Mouse (Mus musculus) small intestine, adult 2 months (tissue): ENCODE results near the gene Sik3.

ENCODE experiments used
- CTCF ChIP-seq: fragments of 200-500 bp; IDR thresholded peaks from 2 replicates; pipeline ENCODE4 v1.5.1; 2012; ENCODE audit warnings: low read depth, mild to moderate bottlenecking, control low read depth, inconsistent platforms, low read length, moderate library complexity, mixed read lengths; ENCODE audit not compliant: insufficient replicate concordance, insufficient read length; ENCODE audit errors: extremely low read depth
- POLR2A ChIP-seq: fragments of 200-500 bp; IDR thresholded peaks from 2 replicates; pipeline ENCODE4 v1.6.1; 2012; ENCODE audit warnings: low read depth, mild to moderate bottlenecking, control low read depth, inconsistent platforms, low read length, moderate library complexity

GRCm38 (mm10) chr9:46268343-46268873 lies 255.8 kb downstream of the Sik3 start, which contains the start of gene Apoa5:
- no peak for TF ChIP-seq CTCF
- no peak for TF ChIP-seq POLR2A
